Comparison of ENCODE assay signal across 30 mouse cellular contexts in the genomic region with DNA sequence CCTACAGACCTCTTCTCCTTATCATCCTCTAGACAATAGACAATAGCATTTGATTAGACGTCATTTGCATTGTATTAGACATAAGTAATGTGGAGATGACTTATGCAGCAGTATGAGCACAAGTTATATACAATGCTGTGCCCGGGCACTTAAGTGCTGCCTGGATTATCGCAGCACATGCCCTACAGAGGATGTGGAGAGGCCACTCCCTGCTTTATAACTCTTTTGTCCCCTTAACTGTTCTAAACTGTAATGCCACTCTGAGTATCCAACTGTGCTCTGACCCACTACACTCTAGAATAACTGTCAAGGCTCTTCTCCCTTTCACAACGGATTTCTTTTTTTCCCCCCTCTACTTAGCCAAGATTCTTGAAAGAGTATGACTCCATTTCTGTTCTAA. TPM values are rescaled to one million over a fixed set of nuclear protein-coding genes. Genes with fewer than 3 reads are reported as not detected.
"Had no signal": no experiment of that assay in that cellular context is flagged by ENCODE, and none has a peak within 500 bp of the region (broad histone marks: within the 10 kb centered on the region; RNA-seq: fewer than 3 reads in every experiment).

No protein-coding gene starts in this region.

- H3K27me3 ChIP-seq: embryonic facial prominence, embryonic 12.5 days; embryonic facial prominence, embryonic 15.5 days; forebrain, embryonic 12.5 days; forebrain, embryonic 13.5 days; forebrain, embryonic 15.5 days had no signal

- DNase-seq: cerebellum, postnatal 10 days; cerebellum, postnatal 14 days; cerebellum, postnatal 25 days; cerebellum, postnatal 36 days; embryo, embryonic 11 days; forebrain, postnatal 0 days; gastrocnemius, adult 2 months; gastrocnemius, postnatal 10 days; gastrocnemius, postnatal 14 days; gastrocnemius, postnatal 25 days; gastrocnemius, postnatal 36 days; heart, adult 11 months; heart, adult 18-20 months; heart, adult 2 months had no signal

- H3K9me3 ChIP-seq: embryonic facial prominence, embryonic 10.5 days; embryonic facial prominence, embryonic 13.5 days; embryonic facial prominence, embryonic 15.5 days; forebrain, embryonic 10.5 days; forebrain, embryonic 12.5 days; forebrain, embryonic 13.5 days; forebrain, embryonic 15.5 days; heart, embryonic 10.5 days had no signal

- H3K36me3 ChIP-seq: embryonic facial prominence, embryonic 10.5 days; embryonic facial prominence, embryonic 12.5 days; embryonic facial prominence, embryonic 13.5 days; embryonic facial prominence, embryonic 15.5 days; forebrain, embryonic 10.5 days; forebrain, embryonic 12.5 days; forebrain, embryonic 15.5 days; heart, embryonic 10.5 days had no signal

- ATAC-seq: forebrain, embryonic 13.5 days; forebrain, embryonic 14.5 days; forebrain, embryonic 15.5 days; forebrain, embryonic 16.5 days; forebrain, postnatal 0 days had no signal

- H3K4me3 ChIP-seq: embryonic facial prominence, embryonic 10.5 days; embryonic facial prominence, embryonic 12.5 days; embryonic facial prominence, embryonic 13.5 days; embryonic facial prominence, embryonic 15.5 days; erythroblast, embryonic 14.5 days; forebrain, embryonic 10.5 days; forebrain, embryonic 12.5 days; forebrain, embryonic 13.5 days; forebrain, embryonic 15.5 days; gastrocnemius, adult 2 months; heart, adult 2 months; heart, embryonic 10.5 days had no signal

- H3K9ac ChIP-seq: embryonic facial prominence, embryonic 12.5 days; embryonic facial prominence, embryonic 13.5 days; embryonic facial prominence, embryonic 15.5 days; forebrain, embryonic 12.5 days; forebrain, embryonic 13.5 days; forebrain, embryonic 15.5 days; forebrain, postnatal 0 days had no signal

- H3K27ac ChIP-seq: embryonic facial prominence, embryonic 10.5 days; embryonic facial prominence, embryonic 12.5 days; embryonic facial prominence, embryonic 13.5 days; embryonic facial prominence, embryonic 15.5 days; forebrain, embryonic 10.5 days; forebrain, embryonic 12.5 days; forebrain, embryonic 13.5 days; forebrain, embryonic 15.5 days; gastrocnemius, adult 2 months; heart, adult 2 months; heart, embryonic 10.5 days had no signal

- H3K4me2 ChIP-seq: embryonic facial prominence, embryonic 12.5 days; embryonic facial prominence, embryonic 13.5 days; embryonic facial prominence, embryonic 15.5 days; forebrain, embryonic 12.5 days; forebrain, embryonic 13.5 days; forebrain, embryonic 15.5 days had no signal

RNA-seq across cellular contexts. Expression of gene Cxcr5, which starts 32.2 kb away (rescaled TPM):
- total RNA-seq: common myeloid progenitor, adult 5-6 weeks; forebrain, postnatal 0 days; gastrocnemius, adult 18-20 months; gastrocnemius, adult 2 months; gastrocnemius, adult 8-10 months; gastrocnemius, postnatal 10 days; gastrocnemius, postnatal 14 days; gastrocnemius, postnatal 25 days; gastrocnemius, postnatal 36 days; granulocyte monocyte progenitor cell, adult 5-6 weeks had no signal
- polyA plus RNA-seq: embryonic facial prominence, embryonic 10.5 days; erythroblast, embryonic 14.5 days; forebrain, embryonic 13.5 days; forebrain, embryonic 14.5 days; forebrain, embryonic 15.5 days; forebrain, embryonic 16.5 days; forebrain, postnatal 0 days; heart, embryonic 10.5 days had no signal
